Mouse (Mus musculus) adrenal gland (tissue): Measurements from ENCODE around the gene Hinfp.

Source experiments
- intact Hi-C: fragments of 180-260 bp; cut with DNase I; formaldehyde crosslinking; loops from one replicate; pipeline ENCODE4 v1.15.1; 2025
- long read RNA-seq, 2 experiments: library from polyadenylated mRNA; unstranded; transcript quantifications; one replicate each; pipeline ENCODE4 v2.0.0; 2020; ENCODE audit warnings: borderline replicate concordance in 1 of 2; ENCODE audit not compliant: insufficient replicate concordance in 1 of 2

Hinfp gene
- long read RNA-seq, experiment 1, full-length matches to known transcripts = 5 of 7 reads
- long read RNA-seq, experiment 1, partial matches to known transcripts = 0 of 7 reads
- long read RNA-seq, experiment 1, other reads (novel, unspliced or antisense) = 2 of 7 reads
- long read RNA-seq, experiment 2, full-length matches to known transcripts = 2 of 4 reads
- long read RNA-seq, experiment 2, partial matches to known transcripts = 0 of 4 reads
- long read RNA-seq, experiment 2, other reads (novel, unspliced or antisense) = 2 of 4 reads

GRCm38 (mm10) chr9:44305466-44306079 is at the start of gene Hinfp:
Hinfp (minus strand) TSS chr9:44305671.
- intact Hi-C loops = no loop called here

GRCm38 (mm10) chr9:44353142-44353541 is 47.7 kb upstream of the Hinfp start:
- intact Hi-C loops = no loop called here

GRCm38 (mm10) chr9:44352337-44352736 is 46.9 kb upstream of the Hinfp start:
- intact Hi-C loops = no loop called here

DNA sequence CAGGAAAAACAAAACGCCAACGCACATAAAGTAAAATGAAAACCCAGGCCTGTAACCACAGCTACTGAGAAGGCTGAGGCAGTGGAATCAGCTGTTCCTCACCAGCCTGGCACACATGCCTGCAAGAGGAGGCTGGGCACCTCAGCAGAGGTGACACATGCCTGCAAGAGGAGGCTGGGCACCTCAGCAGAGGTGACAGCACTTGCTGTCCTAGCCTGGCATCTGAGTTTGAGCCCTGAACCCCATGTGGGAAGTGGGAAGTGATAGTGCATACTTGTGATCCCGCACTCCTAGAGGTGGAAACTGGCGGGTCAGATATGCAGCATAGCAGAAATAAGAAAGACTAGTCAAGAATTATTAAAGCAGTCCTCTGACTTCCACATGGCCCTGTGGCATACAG is 45.9 kb upstream of the Hinfp start:
- intact Hi-C loops = no loop called here

- intact Hi-C loops = no loop called here
These were observed 43.1 kb upstream of the Hinfp start for GRCm38 (mm10) chr9:44348546-44348945.

GRCm38 (mm10) chr9:44347621-44348020 is 42.1 kb upstream of the Hinfp start:
- intact Hi-C loops = no loop called here

DNA sequence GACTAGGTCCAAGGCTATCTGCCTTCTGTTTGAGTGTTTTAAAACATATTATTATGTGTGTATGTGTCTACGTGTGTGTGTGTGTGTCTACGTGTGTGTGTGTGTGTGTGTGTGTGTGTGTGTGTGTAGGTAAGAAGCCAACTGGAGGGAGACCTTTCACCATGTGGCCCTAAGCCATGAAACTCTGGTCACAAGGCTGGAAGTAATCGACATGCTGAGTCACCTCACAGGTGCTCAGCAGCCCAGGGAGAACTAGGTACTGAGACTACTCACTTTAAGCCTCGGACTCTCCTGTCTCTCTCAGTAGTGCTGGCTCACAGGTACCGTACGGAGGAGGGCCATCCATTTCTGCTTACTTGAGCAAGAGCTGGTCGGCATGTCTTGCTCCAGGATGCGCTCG is 41.7 kb upstream of the Hinfp start:
- intact Hi-C loops = no loop called here

DNA sequence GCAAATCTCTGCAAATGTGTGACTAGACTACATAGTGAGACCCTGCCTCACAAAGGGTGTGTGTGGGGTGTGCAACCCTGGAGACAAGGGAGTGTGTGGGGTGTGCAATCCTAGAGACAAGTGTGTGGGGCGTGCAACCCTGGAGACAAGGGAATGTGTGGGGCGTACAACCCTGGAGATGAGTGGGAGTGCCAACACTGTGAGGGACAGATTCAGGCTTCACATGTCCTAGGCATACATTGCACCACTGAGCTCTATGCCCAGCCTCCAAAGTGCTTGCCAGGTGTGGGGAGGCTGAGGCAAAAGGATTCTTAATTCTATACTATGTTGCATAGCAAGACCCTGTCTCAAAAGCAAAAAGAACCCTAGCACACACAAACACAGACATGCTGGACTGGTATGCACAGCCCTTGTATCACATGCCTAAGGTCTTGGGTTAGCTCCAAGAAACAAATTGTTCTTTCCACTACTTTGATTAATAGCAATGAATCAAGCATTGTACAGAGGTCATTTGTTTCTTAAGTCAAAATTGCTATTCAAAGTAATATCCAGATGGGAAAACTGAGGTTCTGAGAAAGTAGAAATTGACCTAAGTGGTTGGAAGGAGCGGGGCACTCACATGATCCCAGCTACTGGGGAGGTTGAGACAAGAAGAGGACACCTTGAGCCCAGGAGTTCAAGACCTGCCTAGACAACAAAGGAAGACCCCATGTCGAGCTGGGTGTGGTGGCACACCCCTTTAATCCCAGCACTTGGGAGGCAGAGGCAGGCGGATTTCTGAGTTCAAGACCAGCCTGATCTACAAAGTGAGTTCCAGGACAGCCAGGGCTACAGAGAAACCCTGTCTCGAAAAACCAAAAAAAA is 40.3 kb upstream of the Hinfp start:
- intact Hi-C loops = no loop called here

DNA sequence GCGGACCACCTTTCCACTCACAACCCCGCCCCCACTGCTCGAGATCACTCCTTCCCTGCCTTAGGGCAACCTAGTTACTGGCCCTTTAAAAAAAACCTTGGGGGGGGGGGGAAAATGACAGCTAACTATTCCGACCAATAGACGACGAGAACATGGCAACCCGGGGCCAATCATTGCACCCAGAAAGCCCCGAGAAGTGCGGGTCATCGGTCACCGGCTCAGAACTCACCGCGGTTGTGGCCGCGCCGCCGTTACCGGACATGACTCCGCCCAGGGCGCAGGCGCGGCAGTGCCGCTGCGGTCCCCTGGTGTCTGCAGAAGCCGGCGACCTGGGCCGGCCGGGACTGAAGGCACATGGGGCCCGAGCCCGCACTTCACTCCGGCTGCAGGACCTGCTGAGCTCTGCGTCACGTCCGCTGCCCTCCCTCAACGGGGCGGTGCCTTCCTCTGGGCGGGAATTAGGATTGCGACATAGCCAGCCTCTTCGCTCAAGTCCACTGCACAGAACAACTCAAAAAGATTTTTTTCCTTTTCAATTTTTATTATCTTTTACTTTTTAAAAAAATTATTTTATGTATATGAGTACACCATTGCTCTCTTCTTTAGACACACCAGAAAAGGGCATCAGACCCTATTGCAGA is 38.4 kb upstream of the Hinfp start, which contains the start of gene Hmbs:
Gene Hmbs, minus strand, starts transcription at position 448 of the 641 bp plus-strand sequence.
- intact Hi-C loops = no loop called here

DNA sequence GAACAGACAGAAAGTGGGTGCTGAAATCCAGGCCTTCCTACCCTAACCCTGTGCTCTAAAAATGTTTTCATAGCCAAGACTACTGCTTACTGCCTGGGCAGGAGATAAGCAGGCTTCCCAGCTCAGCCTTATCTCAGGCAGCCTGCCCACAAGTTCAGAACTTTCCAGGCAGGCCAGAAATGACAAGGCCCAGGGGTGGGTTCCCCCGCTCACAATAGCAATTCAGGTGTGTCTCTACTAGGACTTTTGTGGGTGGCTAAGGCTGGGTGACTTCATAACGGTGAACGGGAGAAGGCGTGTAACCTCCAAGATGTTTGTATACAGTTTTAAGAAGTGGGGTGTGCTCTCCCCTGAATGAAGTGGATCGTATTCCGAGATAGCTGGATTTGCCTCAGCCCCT is 37.8 kb upstream of the Hinfp start:
- intact Hi-C loops = no loop called here

DNA sequence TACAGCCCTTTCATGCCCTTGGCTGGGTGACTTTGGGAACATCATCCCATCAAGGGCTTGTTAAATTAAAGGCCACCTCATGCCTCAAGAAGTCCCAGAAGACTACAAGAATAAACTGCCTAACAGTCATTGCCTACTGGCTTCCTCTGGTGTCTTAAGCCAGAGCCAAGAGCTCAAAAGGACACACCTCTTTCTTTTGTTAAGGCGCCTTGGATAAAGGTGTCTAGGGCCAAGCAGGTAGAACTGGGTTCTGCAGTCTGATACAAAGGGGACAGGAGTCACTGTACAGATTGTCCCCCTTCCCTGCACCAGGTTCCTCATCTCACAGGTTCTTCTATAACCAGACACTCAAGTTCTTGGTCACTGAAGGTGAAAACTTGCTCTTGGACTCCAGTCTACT is 37.1 kb upstream of the Hinfp start:
- intact Hi-C loops = no loop called here

DNA sequence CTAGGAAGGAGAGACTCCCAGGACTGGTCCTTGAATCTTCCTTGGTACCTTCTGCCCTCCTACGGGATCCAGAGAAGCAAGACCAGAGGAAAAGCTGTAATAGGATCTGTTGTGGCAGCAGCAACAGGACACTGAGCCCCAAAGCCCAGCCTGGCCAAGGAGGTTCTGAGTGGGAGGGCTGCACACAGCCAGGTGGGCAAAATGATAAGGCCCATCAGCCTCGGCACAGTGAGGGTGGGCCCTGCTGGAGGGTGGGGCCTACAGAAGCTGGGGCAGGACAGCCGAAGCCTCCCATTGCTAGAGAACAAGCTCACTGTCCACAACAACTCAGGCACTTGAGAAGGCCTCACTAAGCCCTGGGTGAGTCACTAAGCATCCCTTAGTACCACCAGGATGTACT is 36.7 kb upstream of the Hinfp start:
- intact Hi-C loops = no loop called here

GRCm38 (mm10) chr9:44341487-44341886 is 36.0 kb upstream of the Hinfp start:
- intact Hi-C loops = no loop called here

DNA sequence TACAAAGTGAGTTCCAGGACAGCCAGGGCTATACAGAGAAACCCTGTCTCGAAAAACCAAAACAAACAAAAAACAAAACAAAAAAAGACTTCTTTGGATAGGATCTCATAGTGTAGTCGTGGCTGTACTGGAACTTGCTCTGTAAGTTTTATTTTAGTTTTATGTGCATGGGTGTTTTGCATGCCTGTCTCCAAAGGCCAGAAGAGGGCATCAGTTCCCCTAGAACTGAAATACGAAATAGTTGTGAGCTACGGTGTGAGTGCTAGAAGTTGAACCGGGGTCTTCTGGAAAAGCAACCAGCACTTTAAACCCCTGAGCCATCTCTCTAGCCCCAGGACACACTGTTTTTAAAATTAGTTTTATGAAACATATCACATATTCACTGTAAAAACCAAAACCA is 33.1 kb upstream of the Hinfp start:
- intact Hi-C loops = loop anchor here (5.0 to 10.0 kb wide), 2 partner anchors 54 to 94 kb away; partner anchors contain the start of gene Ccdc153

DNA sequence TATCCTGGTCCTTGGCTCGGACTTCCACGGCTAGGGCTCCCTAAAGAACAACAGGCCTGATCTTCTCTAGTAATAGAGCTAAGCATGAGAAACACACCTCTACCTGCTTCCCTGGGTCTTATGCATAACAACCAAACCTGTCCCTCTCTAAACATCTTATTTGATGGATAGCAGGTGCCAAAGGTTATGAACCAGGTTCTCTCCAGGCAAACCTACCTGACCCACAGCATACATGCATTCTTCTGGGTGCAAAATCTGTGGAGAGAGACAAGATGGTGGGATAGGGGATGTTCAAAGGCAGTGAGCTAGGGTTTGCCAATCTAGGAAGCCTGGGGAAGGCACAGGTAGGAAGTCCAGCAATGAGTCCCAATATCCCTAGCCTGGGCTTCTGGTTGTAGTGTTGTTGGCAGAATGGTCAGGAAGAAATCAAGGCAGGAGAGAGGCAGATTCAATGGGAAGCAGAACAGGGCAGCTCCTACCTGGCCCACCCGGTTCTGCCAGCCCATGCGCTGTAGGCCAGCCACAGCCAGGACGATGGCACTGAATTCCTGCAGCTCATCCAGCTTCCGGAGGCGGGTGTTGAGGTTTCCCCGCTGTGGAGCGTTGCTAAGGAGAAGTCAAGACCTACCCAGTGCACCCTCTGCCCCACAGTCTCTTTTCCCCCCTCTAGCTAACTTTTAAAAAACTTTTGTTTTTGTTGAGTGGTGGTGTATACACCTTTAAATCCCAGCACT is 32.1 kb upstream of the Hinfp start:
- intact Hi-C loops = loop anchor here (5.0 to 10.0 kb wide), 2 partner anchors 55 to 93 kb away; partner anchors contain the start of gene Ccdc153

DNA sequence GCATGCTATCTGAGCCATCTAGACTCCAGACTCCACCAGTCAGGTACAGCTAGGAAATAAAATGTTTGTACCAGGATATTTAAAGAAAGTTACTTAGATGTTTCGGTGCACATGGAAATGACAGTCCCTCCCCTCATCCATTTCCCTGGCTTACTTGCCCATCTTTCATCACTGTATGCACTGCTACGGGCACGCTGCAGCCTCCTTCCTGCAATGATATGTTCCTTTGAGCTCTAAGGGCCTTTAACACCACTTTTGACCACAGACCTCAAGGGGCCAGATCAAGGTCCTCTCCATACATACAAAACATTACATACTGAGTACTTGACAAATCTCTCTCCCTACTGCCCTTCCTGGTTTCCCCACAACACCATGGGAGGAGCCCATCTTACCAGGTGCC is 31.5 kb upstream of the Hinfp start:
- intact Hi-C loops = loop anchor here (5.0 to 10.0 kb wide), 2 partner anchors 55 to 92 kb away; partner anchors contain the start of gene Ccdc153

DNA sequence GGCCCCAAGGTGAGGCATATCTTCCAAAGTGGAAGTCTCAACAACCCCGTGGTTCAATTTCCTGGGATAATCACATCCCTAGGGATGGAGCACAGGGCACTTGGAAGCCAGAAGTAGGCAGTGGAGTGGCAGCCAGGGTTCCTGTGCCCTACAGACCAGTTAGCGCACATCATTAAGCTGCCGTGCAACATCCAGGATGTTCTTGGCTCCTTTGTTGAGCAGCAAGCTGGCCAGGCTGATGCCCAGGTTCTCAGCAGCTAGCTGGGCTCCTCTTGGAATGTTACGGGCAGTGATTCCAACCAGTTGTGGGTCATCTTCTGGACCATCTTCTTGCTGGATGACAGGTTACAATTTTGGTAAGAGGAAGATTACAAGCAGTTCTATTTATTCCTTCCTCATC is 31.0 kb upstream of the Hinfp start:
- intact Hi-C loops = loop anchor here (5.0 to 10.0 kb wide), 2 partner anchors 56 to 92 kb away; partner anchors contain the start of gene Ccdc153

DNA sequence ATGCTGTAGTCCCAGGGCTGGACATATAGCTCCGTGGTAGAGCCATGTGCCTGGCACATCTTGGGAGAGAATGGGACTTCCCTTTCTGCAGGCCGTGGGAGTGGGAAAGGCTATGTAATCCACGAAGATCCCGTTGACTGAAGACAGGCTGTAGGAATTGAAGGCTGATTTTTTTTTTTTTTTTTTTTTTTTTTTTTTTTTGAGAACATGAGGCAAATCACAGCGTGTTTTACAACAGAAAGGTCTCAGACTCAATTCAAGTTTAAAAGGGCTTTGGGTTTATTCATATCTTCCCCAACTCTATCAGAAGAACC is 30.6 kb upstream of the Hinfp start:
- intact Hi-C loops = loop anchor here (5.0 to 10.0 kb wide), 2 partner anchors 56 to 91 kb away; partner anchors contain the start of gene Ccdc153

- intact Hi-C loops = loop anchor here (5.0 to 10.0 kb wide), 2 partner anchors 57 to 91 kb away; partner anchors contain the start of gene Ccdc153
These were observed 30.0 kb upstream of the Hinfp start for GRCm38 (mm10) chr9:44335331-44336092.
